Mouse (Mus musculus) gastrocnemius, adult 2 months (tissue): ENCODE measurements at regions not wholly inside any gene's neighbourhood (a gene's known extent, or its start where the extent isn't known, plus 50 kb on each side); places are given as distances from the start of the nearest gene placed in this dataset.

ENCODE experiments used
- DNase-seq: peaks from one replicate; pipeline ENCODE4 v3.0.0; 2022
- H3K27ac ChIP-seq: fragments of 200-600 bp; 2 replicates; pipeline ENCODE4 v1.8.1; 2022; ENCODE audit warnings: mild to moderate bottlenecking
- H3K4me3 ChIP-seq: fragments of 200-600 bp; 2 replicates; pipeline ENCODE4 v1.8.1; 2022; ENCODE audit warnings: mild to moderate bottlenecking, moderate library complexity
- CTCF ChIP-seq: fragments of 200-600 bp; IDR thresholded peaks from 2 replicates; pipeline ENCODE4 v1.8.1; 2022; ENCODE audit warnings: antibody characterized with exemption, mild to moderate bottlenecking, moderate library complexity
- intact Hi-C: fragments of 180-260 bp; cut with DNase I; formaldehyde crosslinking; loops from one replicate; pipeline ENCODE4 v1.15.1; 2025

DNA sequence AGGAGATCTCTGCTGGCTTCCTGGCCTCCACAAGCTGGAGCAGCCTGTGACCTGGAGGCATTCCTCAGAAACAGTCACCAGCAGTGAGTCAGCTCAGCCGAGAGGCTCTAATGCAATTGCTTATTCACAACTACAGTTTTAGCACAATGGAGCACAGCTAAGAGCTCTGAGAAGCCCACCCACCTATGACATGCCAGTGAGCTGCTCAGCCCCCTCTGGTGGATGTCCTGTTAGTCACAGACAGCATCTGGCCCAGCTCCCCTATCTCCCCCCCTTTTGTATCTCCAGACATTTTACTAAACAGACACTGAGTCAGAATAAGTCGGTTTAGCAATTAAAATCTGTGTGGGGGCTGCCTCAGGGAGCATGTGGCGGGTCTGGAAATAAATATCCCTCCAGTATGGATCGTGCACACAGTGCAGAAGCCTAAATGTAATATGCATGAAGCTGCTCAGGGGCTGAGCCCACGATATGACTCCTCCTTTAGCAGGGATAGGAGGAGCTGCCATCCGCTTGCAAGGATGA lies 88.9 kb upstream of the Spred2 start:
- Histone ChIP-seq H3K27ac (no peak overlapping the region), H3K4me3 (no peak overlapping the region)
- TF ChIP-seq CTCF: no peak
- no peak for DNase-seq
- intact Hi-C loops: loop anchor here (10.0 kb wide), 1 partner anchor 80 kb away; no protein-coding TSS in a partner anchor

GRCm38 (mm10) chr11:19838932-19839331 lies 85.2 kb upstream of the Spred2 start:
- TF ChIP-seq CTCF: no peak
- intact Hi-C loops: loop anchor here (10.0 kb wide), 1 partner anchor 76 kb away; no protein-coding TSS in a partner anchor
- DNase-seq: no peak
- Histone ChIP-seq H3K4me3 (no peak overlapping the region), H3K27ac (no peak overlapping the region)

DNA sequence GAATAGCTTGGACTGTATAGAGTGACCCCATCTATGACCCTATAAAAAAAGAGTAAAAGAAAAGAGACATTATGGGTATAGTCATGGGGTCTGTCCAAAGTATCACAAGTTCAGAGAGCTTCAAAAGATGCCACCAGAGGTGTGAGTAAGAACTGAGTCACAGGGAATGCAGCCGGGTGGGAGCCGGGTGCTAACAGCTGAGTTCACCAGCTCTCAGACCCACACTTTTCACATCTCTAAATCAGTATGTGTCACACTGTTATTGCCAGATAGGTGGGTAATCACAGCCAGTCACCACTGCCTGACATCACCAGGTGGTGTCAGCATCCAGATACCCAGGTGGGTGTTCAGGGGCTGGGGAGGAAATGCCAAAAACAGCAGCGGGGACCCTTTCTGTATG lies 81.1 kb upstream of the Spred2 start:
- DNase-seq: no peak
- intact Hi-C loops: no loop called here

GRCm38 (mm10) chr11:19847910-19848309 lies 76.3 kb upstream of the Spred2 start:
- Histone ChIP-seq H3K4me3 (no peak overlapping the region), H3K27ac (no peak overlapping the region)

More for the DNA sequence above, 81.1 kb upstream of the Spred2 start:
- Histone ChIP-seq H3K4me3 (no peak overlapping the region), H3K27ac (no peak overlapping the region)
- TF ChIP-seq CTCF: no peak

DNA sequence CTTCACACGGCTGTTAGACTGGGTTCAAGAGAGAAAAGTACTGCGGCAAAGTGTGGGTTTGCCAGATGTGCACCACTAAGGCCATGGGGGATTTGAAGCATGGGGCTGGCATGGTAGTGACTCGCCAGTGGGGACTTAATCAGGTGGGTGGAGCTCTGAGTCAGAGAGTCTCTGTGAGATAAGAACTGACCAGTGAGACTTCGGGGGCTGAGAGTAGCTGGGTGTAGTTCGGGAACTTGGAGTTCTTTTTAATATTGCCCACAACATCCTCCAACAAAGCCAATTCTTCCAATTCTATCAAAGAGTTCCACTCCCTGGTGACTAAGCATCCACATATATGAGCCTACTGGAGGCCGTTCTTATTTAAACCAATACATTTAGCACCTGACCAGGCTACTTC lies 75.8 kb upstream of the Spred2 start:
- intact Hi-C loops: no loop called here
- no peak overlapping the region for H3K4me3 ChIP-seq
- no peak overlapping the region for H3K27ac ChIP-seq
- no peak for TF ChIP-seq CTCF
- DNase-seq: no peak

More at GRCm38 (mm10) chr11:19847910-19848309, 76.3 kb upstream of the Spred2 start:
- DNase-seq: no peak
- no peak for TF ChIP-seq CTCF
- intact Hi-C loops: no loop called here

GRCm38 (mm10) chr11:19849347-19849811 lies 74.8 kb upstream of the Spred2 start:
- DNase-seq: no peak
- intact Hi-C loops: no loop called here
- TF ChIP-seq CTCF: no peak
- H3K4me3 ChIP-seq: no peak overlapping the region
- H3K27ac ChIP-seq: no peak overlapping the region

DNA sequence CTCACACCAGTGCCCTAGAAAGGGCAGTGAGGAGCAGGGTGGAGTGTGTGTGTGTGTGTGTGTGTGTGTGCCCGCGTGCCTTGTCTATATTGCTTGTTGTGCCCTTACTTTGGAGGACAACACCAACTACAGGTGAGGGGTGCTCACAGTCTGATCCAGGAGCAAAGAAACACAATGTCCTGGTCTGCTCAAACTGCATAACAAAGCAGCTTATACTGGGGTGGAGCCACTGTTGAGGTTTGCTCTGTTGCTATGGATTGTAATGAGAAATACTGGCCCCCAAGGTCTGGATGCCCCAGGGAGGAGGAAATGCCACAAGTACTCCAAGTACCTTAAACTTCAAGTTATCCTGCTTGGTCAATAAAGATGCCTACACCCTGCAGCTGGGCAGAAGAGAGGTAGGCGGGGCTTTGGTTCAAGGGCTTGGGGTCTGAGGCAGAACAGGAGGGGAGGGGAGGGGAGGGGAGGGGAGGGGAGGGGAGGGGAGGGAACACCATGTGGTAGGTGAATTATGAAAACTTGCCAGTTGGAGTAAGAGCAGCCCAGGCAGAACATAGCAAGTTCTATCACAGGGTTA lies 74.2 kb upstream of the Spred2 start:
- intact Hi-C loops: no loop called here
- H3K4me3 ChIP-seq: no peak overlapping the region
- no peak overlapping the region for H3K27ac ChIP-seq
- no peak for TF ChIP-seq CTCF
- DNase-seq: no peak

DNA sequence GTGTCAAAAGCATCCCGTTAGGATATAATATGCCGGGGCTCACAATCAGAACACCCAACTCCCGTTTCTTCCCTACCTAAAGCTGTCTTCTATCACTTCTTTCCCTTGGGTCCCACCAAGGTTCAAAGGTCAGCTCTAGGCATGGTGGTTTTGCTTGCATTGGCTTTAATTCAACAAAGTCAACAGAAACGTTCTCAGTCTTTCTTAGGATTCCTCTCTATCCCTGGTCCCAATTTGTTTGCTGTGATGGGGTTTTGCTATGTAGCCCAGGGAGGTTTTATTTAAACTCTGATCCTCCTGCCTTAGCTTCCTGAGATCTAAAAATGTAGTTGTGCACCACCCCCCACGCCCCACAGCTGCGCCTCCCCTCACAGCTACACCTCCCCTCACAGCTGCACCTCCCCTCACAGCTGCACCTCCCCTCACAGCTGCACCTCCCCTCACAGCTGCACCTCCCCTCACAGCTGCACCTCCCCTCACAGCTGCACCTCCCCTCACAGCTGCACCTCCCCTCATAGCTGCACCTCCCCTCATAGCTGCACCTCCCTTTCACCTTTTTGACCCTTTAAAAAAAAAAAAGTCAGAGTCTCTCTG lies 73.1 kb upstream of the Spred2 start:
- no peak for DNase-seq
- TF ChIP-seq CTCF: no peak
- intact Hi-C loops: no loop called here
- Histone ChIP-seq H3K27ac (no peak overlapping the region), H3K4me3 (no peak overlapping the region)

DNA sequence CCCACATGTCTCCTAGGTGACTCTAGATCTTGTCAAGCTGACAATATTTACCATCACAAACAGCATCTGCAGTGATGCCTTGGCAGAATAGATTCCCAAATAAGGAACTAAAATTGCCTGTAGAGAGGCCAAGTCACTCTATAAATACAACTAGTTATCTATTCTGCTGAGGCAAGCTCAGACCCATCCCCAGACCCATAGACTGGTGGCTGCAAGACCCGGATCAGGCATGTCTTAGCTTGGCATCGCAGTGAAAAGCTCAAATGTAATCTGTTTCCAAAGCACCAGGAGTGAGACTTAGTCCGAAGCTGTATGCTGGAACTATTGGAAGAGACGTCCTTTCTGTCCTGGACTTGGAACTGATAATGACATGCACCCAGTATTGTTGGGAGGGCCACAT lies 62.6 kb upstream of the Spred2 start:
- H3K4me3 ChIP-seq: no peak overlapping the region
- H3K27ac ChIP-seq: no peak overlapping the region
- TF ChIP-seq CTCF: no peak
- DNase-seq: no peak
- intact Hi-C loops: no loop called here

DNA sequence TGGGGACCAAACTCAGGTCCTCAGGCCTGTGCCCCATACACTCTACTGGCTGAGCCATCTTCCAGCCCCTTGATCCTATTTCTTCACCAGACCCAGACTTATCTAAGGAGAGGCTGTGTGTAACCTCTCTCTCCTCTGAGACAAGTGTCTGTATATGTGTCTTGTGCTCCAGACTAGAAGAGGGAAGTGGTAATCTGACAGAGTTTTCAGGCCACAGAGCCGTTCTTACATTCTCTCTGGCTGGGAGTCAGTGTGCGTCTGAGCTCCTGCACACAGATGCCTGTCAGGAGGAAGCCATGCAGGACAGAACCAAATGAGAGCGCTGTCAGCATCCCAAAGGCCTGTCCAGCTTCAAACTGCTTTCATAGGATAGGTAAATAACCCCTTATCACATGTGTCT lies 60.8 kb upstream of the Spred2 start:
- DNase-seq: no peak
- intact Hi-C loops: no loop called here
- Histone ChIP-seq H3K27ac (no peak overlapping the region), H3K4me3 (no peak overlapping the region)
- no peak for TF ChIP-seq CTCF

DNA sequence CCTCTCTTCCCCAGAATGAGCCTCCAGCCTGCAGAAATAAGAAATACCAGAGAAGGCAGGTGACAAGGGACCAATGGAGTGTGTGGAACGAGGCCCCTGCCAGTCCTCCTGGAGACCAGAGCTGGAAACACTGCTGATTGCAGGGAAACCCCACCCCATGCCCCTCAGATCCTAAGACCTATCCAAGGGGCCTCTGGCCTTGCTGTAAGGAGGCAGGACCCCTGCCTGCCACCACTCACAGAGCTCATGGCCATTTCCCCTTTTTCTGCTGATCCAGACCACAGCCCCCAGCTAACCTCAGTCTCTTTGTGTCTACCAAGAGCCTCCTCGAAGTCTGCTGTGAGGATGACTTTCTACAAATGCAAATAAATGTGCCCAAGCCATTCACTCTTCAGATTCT lies 57.9 kb upstream of the Spred2 start:
- TF ChIP-seq CTCF: no peak
- DNase-seq: no peak
- no peak overlapping the region for H3K4me3 ChIP-seq
- H3K27ac ChIP-seq: no peak overlapping the region
- intact Hi-C loops: no loop called here

GRCm38 (mm10) chr11:19869671-19870070 lies 54.5 kb upstream of the Spred2 start:
- Histone ChIP-seq H3K27ac (no peak overlapping the region), H3K4me3 (no peak overlapping the region)
- TF ChIP-seq CTCF: no peak
- no peak for DNase-seq
- intact Hi-C loops: no loop called here

DNA sequence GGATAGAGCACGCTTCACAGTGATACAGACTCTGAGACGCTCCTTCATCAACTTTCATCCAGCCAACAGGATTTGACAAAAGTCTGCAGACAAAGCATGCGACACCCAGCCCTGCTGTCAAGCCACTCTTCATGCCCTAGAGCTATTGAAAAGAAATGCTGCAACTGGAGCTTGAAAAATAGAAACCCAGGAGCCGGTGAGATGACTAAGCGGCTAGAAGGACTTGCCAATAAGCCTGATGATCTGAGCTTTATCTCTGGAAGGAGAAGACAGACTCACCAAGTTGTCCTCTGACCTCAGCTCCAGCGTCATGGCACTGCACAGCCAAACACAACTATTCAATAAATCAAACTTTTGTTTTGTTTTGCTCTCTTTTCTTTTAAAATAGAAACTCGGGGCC lies 54.0 kb upstream of the Spred2 start:
- Histone ChIP-seq H3K4me3 (no peak overlapping the region), H3K27ac (no peak overlapping the region)
- DNase-seq: no peak
- no peak for TF ChIP-seq CTCF
- intact Hi-C loops: no loop called here

DNA sequence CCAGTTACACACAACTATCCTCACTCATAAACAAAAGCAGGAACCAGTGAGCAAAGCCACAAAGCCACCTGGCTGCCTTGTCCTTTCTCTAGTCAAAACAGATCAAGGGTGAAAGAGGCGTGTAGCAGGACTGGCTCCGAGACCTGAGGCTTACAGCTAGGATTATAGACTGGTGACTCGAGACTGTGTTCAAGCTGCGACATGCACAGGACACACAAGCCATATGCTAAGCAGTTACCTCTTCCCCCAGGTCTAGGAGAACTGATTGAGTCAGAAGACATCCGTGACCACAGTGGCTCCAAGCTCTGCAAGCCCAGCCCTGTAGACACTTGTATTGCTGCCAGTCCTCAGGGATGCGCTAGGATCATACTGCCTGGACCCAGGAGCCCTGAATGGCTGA lies 50.4 kb upstream of the Spred2 start:
- TF ChIP-seq CTCF: no peak
- Histone ChIP-seq H3K4me3 (no peak overlapping the region), H3K27ac (no peak overlapping the region)
- DNase-seq: no peak
- intact Hi-C loops: no loop called here
